Mouse (Mus musculus) CH12.LX (cell line): ENCODE measurements around the gene Lsm2.

Experiments
- CHD1 ChIP-seq: IDR thresholded peaks from 2 replicates; pipeline ENCODE4 v1.6.1; 2012; ENCODE audit warnings: low read depth, low read length, improper control_type of control experiment, inconsistent platforms
- CTCF ChIP-seq, 2 experiments: IDR thresholded peaks in 1 of 2; conservative IDR thresholded peaks in 1 of 2; 2 replicates each; pipeline ENCODE4 v1.5.1; 2011 to 2012; ENCODE audit warnings: low read depth in 2 of 2, low read length in 2 of 2, improper control_type of control experiment in 1 of 2, inconsistent platforms in 1 of 2, mild to moderate bottlenecking in 1 of 2, moderate library complexity in 1 of 2
- GABPA ChIP-seq: IDR thresholded peaks from 2 replicates; pipeline ENCODE4 v1.6.1; 2012; ENCODE audit warnings: low read depth, low read length, improper control_type of control experiment, inconsistent platforms; ENCODE audit not compliant: insufficient replicate concordance
- POLR2A ChIP-seq: IDR thresholded peaks from 2 replicates; pipeline ENCODE4 v1.6.1; 2011; ENCODE audit warnings: low read depth, mild to moderate bottlenecking, improper control_type of control experiment, low read length
- USF2 ChIP-seq: conservative IDR thresholded peaks from 2 replicates; pipeline ENCODE4 v1.6.1; 2011; ENCODE audit warnings: low read depth, low read length, improper control_type of control experiment

DNA sequence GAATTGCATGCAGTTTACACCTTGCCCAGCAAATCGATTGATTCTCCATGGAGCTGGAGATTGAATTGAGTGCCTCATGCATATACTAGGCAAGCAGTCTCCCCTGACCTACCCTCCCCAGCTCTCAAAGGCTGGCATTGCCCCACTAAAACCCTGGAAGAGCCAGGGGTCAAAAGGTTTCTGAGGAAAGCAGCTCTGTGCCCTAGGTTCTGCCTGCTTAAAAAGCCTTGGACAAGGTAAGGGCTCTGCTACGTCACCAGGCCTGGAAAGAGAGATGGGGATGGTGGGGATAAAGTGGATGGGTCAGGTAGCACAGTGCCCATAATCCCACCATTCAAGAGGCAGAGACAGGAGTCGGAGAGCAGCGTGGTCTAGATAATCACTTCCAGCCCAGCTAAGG is 26.8 kb upstream of the Lsm2 start:
- no peak for TF ChIP-seq GABPA
- TF ChIP-seq CHD1, result no peak
- TF ChIP-seq USF2, result no peak
- no peak for TF ChIP-seq CTCF (conservative IDR thresholded peaks at IDR 0.05 in 1 of 2, IDR thresholded peaks at IDR 0.05 in 1 of 2; ENCODE audit: low read depth in 2 of 2, low read length in 2 of 2)
- TF ChIP-seq POLR2A, result no peak
